Mouse (Mus musculus) left cerebral cortex, postnatal 10 days (tissue): ENCODE results near the gene Elavl3. TPM values are rescaled to one million over a fixed set of nuclear protein-coding genes. Genes with fewer than 3 reads are reported as not detected.

Experiments used
- DNase-seq, 2 experiments: peaks; one replicate each; pipeline ENCODE4 v3.0.0; 2021 to 2022; ENCODE audit warnings: low spot score in 2 of 2, mixed read lengths in 1 of 2; ENCODE audit errors: extremely low spot score in 1 of 2
- intact Hi-C: fragments of 180-260 bp; cut with DNase I; formaldehyde crosslinking; loops from one replicate; pipeline ENCODE4 v1.15.1; 2025
- total RNA-seq, 2 experiments: library from RNA; stranded (reverse); gene quantifications; 2 replicates each; pipeline ENCODE4 v1.2.3; 2021

Elavl3 gene
- total RNA-seq, 2 experiments from 2014 or later, result 184 to 210 TPM

- DNase-seq, result no peak
- intact Hi-C loops, result no loop called here
These were observed 73.3 kb downstream of the Elavl3 start for GRCm38 (mm10) chr9:21978398-21979128.

- no peak for DNase-seq
- intact Hi-C loops, result no loop called here
These were observed 73.9 kb downstream of the Elavl3 start for GRCm38 (mm10) chr9:21977972-21978371.

- intact Hi-C loops, result no loop called here
- DNase-seq, result no peak
These were observed 74.5 kb downstream of the Elavl3 start for GRCm38 (mm10) chr9:21977331-21977730.

GRCm38 (mm10) chr9:21976626-21977175, 75.1 kb downstream of the Elavl3 start:
- peak in 1 of 2 experiments; percentile 57 for DNase-seq
- intact Hi-C loops, result no loop called here

GRCm38 (mm10) chr9:21969304-21969703, 82.5 kb downstream of the Elavl3 start:
- DNase-seq, result no peak
- intact Hi-C loops, result no loop called here

GRCm38 (mm10) chr9:21968883-21969282, 82.9 kb downstream of the Elavl3 start:
- intact Hi-C loops, result no loop called here
- DNase-seq, result no peak

Other genes starting within 250 kb of the Elavl3 start
- not detected for gene Angptl8, start 216.5 kb downstream of the Elavl3 start, total RNA-seq
- 10 to 100 TPM; 23.5 to 25.2 TPM for gene Dock6, start 199.4 kb downstream of the Elavl3 start, total RNA-seq
- gene Rab3d, start 133.8 kb downstream of the Elavl3 start, total RNA-seq, result 10 to 100 TPM; 22.0 to 25.0 TPM
- gene Ccdc159, start 124.6 kb downstream of the Elavl3 start, total RNA-seq, result 10 to 100 TPM; 15.3 to 15.8 TPM
- gene Tmem205, start 124.5 kb downstream of the Elavl3 start, total RNA-seq, result 10 to 100 TPM; 31.2 to 35.1 TPM
- gene Plppr2, start 115.0 kb downstream of the Elavl3 start, total RNA-seq, result 100 to 1,000 TPM; 259 to 269 TPM
- 10 to 100 TPM; 12.6 to 14.9 TPM for gene Swsap1, start 96.3 kb downstream of the Elavl3 start, total RNA-seq
- gene Epor, start 88.5 kb downstream of the Elavl3 start, total RNA-seq, result 1 to 10 TPM; 1.4 to 1.9 TPM
- 1 to 10 TPM; 1.3 to 1.8 TPM for gene Rgl3, start 62.6 kb downstream of the Elavl3 start, total RNA-seq
- gene Ccdc151, start 49.4 kb downstream of the Elavl3 start, total RNA-seq, result 1 to 10 TPM; 5.2 to 6.7 TPM
- gene Prkcsh, start 49.2 kb downstream of the Elavl3 start, total RNA-seq, result 10 to 100 TPM; 92.2 to 94.9 TPM
- gene Gm49318, start 19.2 kb upstream of the Elavl3 start, total RNA-seq, result under 1 TPM; 0.85 to 0.94 TPM
- gene Zfp653, start 19.4 kb upstream of the Elavl3 start, total RNA-seq, result 10 to 100 TPM; 20.7 to 20.8 TPM
- 10 to 100 TPM; 40.5 to 42.8 TPM for gene Ecsit, start 33.4 kb upstream of the Elavl3 start, total RNA-seq
- gene Cnn1, start 47.2 kb upstream of the Elavl3 start, total RNA-seq, result under 1 TPM; 0.20 to 0.39 TPM
- gene Elof1, start 65.1 kb upstream of the Elavl3 start, total RNA-seq, result 10 to 100 TPM; 63.0 to 63.7 TPM
- under 1 TPM; 0.61 to 0.75 TPM for gene Acp5, start 83.7 kb upstream of the Elavl3 start, total RNA-seq
- gene Pigyl, start 104.8 kb upstream of the Elavl3 start, total RNA-seq, result 10 to 100 TPM; 40.9 to 42.3 TPM
- under 1 TPM; 0.21 to 0.39 TPM for gene Zfp872, start 136.1 kb upstream of the Elavl3 start, total RNA-seq
- gene Zfp809, start 173.7 kb upstream of the Elavl3 start, total RNA-seq, result 10 to 100 TPM; 13.6 to 15.6 TPM
- 1 to 10 TPM; 3.7 to 4.2 TPM for gene Zfp599, start 207.9 kb upstream of the Elavl3 start, total RNA-seq